Mouse (Mus musculus) heart, adult 18-20 months (tissue): ENCODE data around the gene Ascc2. TPM values are rescaled to one million over a fixed set of nuclear protein-coding genes. Genes with fewer than 3 reads are reported as not detected.
A peak's percentile ranks its signal among the peaks of the same experiment; 100 is the strongest.
"Not testable (repeated sequence)": the region's sequence is repeated elsewhere in the genome, so short reads cannot be mapped to it uniquely, and the experiment has no call there.

Experiments used
- DNase-seq, 2 experiments: peaks; one replicate each; pipeline ENCODE4 v3.0.0; 2021 to 2022; ENCODE audit warnings: mixed read lengths in 1 of 2
- total RNA-seq, 2 experiments: library from RNA; stranded (reverse); gene quantifications; 2 replicates each; pipeline ENCODE4 v1.2.3; 2021

Gene Ascc2
- total RNA-seq, 2 experiments from 2014 or later, result 15.0 to 16.1 TPM

GRCm38 (mm10) chr11:4683516-4683915 lies 46.0 kb downstream of the Ascc2 start:
- DNase-seq, result no peak

GRCm38 (mm10) chr11:4684186-4684585 lies 46.6 kb downstream of the Ascc2 start:
- no peak for DNase-seq

- no peak for DNase-seq
These were observed 47.5 kb downstream of the Ascc2 start for GRCm38 (mm10) chr11:4685071-4685470.

- DNase-seq, result no peak
These were observed 48.0 kb downstream of the Ascc2 start for GRCm38 (mm10) chr11:4685510-4685909.

GRCm38 (mm10) chr11:4687027-4687426 lies 49.5 kb downstream of the Ascc2 start:
- no peak for DNase-seq

GRCm38 (mm10) chr11:4687874-4688273 lies 50.3 kb downstream of the Ascc2 start:
- DNase-seq, result no peak

DNA sequence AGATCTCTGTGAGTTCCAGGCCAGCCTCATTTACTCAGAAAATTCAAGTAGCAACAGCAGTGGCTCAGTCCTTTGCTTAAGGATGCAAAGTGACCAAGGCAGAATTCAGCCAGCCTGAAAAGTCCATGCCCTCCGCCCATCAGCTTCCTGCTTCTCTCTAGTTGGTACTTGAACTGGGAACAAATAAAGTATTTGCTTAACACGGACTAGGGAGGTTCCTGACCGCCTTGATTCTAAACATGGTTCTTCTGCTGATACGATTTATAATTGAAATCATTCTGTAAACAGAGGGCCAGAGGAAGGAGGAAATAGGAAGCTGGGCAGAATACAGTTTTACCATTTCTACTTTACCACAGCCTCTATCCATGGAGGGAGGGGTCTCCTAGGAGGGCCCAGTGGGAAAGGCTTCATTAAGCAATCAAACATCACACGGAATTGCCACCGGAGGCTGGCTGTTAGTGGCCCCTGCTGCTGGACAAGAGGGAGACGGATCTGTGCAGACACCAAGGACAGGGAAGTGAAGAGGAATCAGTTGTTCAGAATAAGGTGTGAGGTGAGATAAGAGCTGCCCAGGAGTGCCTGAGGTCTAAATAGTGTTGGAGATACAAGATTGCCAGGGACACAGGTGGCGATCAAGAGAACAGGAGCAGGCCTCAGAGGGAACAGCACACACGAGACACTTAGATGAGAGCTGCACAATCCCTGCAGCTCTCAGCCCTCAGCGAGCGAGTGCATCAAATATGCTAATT lies 51.3 kb downstream of the Ascc2 start:
- DNase-seq, result no peak

GRCm38 (mm10) chr11:4690353-4690752 lies 52.8 kb downstream of the Ascc2 start:
- DNase-seq, result no peak

- DNase-seq, result peak in 1 of 2 experiments; percentile 30
These were observed 53.7 kb downstream of the Ascc2 start for GRCm38 (mm10) chr11:4691213-4691612.

DNA sequence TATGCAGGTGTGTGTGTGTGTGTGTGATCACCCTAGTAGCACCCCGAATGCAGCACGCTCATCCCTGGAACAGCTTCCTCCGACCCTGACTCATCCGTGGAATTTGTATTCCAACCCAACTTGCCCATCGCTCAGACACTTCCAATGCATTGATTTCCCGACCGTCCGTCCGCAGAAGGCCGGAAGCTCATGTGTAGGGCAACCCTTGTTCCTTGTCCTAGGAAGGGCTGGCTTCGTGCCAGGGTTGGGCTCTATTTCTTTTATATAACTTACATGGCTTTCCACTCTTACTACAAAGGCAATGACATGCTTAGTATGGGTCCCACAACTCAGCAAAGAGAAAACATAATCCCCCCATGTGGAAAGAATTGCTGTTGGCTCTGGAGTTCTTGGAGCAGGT lies 54.6 kb downstream of the Ascc2 start:
- no peak for DNase-seq

DNA sequence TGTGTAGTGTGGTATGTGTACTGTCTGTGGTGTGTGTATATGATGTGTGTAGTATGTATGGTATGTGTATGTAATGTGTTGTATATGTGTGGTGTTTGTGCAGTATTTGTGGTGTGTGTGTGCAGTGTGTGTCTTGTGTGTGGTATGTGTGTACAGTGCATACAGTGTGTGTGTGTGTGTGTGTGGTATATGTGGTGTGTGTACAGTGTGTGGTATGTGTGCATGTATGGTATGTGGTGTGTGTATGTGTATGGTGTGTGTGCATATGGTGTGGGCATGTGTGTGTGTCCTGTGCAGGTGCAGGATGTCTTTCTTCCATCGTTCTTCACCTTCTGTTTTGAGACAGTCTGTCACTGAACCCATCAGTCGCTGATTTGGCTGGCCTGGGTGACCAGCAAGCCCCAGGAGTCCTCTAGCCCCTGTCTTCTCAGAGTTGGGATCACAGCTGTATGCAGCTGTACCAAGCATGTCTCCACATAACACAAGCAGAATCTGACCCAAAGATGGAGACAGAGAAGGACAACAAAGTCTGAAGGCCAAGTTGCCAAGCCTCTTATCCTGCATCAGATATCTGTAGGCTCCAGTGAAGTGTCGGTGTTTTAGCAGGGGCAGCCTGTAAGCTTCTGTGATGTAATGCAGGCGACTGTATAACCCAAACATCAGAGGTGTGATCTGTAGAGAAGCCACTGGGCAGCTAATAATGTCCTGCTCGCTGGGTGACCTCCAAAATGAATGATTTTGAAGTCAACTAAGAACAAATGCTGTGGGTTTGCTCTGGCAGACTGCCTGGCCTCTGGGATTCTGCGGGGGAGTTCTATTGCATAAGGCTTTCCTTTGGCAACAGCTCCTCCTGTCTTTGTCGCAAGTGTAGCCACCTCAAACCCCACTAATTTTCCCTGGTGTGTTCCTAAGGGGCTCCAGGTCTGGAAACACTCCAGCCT lies 59.8 kb downstream of the Ascc2 start:
- peak; percentile 77 to 80 for DNase-seq

DNA sequence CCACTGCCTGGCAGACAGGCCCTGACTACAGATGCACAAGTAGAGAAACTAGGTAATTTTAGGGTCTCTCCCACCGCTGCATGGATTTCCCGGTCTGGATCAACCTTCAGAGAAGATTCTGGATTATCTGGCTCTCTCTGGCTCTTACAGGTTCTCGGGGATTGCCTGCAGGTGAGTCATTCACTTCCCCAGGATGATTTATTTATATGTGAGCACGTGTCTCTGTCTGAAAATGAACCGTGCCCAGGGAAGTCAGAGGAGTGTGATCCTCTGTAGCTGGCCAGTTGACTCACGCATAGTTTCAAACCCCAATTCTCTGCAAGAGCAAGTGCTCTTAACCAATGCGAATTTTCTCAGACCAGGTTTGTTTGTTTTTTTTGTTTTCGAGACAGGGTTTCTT lies 63.2 kb downstream of the Ascc2 start:
- no peak for DNase-seq

DNA sequence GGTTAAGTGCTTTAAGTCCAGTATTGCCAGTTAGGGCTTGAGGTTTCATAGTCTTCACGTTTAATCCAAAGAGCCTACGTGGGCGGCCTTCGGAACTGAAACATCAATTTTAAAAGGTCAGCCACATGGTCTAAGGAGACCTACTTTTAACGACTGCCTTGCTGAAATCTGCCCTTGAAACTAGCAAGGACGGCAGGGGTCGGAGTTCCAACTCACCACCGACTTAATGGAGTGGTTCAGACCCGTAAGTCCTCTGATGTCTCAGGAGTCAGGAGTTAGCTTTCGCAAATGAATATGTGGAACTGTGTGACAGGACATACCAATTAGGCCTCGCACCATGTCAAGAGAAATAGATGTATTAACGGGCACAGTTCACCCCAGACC lies 66.1 kb downstream of the Ascc2 start:
- no peak for DNase-seq

DNA sequence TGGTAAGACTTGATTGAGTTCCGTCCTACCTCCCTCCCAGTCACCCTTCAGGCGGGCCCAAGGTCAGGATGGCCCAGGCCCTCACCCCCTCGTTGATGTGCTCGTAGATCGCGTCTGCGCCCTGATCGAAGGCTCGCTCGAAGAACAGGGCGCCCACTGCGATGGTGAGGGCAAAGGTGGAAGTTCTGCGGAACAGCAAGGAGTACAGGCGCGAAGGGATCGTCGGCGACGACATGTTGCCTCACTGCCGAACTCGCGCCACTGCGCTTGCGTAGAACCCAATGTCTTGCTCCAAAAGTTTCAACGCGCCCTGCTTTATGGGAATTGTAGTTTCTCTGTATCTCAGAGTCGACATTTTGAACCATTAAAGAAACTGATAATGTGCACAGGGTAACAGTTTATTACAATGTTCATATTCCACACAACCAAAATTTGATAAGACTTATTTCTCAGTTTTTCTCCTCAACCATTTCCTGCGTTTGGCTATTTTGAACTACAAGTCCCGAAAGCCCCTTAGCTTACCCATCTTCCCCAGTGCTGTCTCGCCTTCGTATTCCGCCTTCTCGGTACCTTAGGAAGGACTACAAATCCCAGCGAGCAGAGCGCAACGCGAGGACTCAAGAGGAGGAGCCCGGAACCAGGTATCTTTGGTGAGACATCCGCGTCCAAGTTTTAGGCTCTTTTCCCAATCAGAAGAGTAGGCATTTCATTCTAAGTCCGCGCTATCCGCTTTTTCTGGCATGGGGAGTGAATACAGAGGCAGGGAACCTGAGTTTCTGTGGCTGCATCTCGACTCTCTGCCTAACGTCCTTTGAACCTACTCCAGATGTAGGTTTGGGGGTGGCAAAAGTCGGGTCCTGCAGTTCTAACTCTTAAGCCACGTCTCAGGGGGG lies 66.8 kb downstream of the Ascc2 start, which contains the start of the genes Uqcr10 and Zmat5:
TSS of gene Uqcr10 (minus strand) at position 271 of the 893 bp plus-strand sequence.
TSS of gene Zmat5 (plus strand) at position 607 of the 893 bp plus-strand sequence.
- DNase-seq, result peak; percentile 95 to 96

DNA sequence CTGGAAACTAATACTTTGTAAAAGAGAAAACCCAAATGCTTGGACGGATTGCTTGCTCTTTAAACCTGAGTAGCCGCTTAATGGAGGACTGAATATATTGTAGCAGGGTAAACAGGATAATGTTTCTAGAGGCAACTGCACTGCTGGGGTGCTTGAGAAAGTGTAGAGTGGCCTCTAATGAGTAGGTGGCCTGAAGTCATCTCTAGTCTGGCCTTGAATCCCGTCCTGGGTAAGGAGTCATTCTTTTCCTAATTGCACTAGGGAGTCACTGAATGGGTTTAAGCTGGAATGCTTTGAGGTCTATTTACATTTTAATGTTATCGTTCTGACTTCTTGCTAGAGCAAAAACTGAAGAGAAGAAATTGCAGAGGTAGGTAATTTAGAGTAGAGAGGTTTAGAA lies 67.6 kb downstream of the Ascc2 start:
- no peak for DNase-seq

GRCm38 (mm10) chr11:4710188-4710587 lies 72.6 kb downstream of the Ascc2 start:
- DNase-seq, result not testable (repeated sequence)

DNA sequence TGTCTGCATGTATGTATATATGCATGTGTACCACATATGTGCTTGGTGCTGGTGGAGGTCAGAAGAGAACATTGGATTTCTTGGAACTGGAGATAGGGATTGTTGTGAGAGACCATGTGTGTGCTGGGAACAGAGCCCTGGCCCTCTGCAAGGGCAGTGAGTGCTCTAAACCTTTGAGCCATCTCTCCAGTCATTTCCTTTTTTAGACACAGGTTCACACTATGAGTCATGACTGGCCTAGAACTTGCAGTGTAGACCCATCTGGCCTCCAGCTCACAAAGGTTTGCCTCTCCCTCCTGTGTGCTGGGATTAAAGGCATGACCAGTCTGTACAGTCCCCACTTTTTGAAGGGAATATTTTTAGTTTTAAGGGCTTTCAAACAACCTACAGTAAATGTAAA lies 75.3 kb downstream of the Ascc2 start:
- no peak for DNase-seq

- DNase-seq, result no peak
These were observed 77.2 kb downstream of the Ascc2 start for GRCm38 (mm10) chr11:4714727-4715126.

GRCm38 (mm10) chr11:4715596-4715995 lies 78.0 kb downstream of the Ascc2 start:
- no peak for DNase-seq

DNA sequence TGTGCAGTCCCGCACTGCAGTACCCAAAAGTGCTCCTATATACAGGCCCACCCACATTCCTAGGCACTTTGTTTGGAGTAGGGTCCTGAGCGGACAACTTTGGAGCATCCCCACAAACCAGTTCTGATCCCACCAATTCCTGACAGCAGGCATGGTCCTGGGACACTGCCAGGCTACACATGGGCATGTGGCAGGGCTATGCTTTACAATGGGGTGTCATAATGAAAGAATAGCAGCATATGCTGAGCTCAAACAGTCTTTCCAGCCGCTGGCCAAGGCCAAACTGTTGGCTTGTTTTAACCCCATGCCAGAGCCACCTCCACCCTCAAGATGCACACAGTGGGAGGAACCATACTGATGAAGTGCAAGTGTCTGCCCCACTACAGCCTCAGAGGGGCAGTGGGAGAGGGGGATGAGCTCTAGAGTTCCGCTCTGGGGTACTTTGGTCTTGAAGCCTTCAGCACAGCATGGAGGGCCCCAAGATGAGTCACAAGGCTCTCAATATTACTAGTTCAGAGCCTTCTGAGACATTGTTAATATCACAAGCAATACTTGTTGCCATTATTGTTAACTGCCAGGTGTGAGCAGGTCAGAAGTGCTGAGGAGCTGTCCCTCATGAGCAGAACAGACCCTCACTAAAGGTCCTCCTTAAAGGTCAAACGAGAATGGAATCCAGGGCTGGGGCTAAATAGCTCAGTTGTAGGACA lies 79.1 kb downstream of the Ascc2 start:
- DNase-seq, result no peak

DNA sequence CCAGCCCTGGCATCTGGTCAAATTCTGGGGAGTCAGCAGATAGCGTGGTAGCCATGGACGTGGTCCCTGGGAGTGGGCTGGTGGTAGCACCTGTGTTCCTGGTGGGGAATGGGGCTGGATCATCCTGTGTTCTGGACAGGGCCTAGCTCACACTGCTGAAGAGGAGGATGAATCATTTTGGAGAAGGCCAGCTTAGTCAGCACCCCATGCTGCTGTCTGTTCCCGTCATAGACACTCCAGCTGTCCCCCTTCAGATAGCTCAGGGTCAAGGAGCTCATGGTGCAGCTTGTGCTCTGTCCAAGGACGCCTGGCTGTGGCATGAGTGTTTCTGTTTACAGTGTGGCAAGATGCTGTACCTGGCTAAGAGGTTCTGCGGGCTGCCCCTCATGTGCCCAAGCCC lies 81.0 kb downstream of the Ascc2 start:
- DNase-seq, result no peak
